Mouse (Mus musculus) cerebellum, adult 8-10 months (tissue): ENCODE data around the gene Morn5.

ENCODE experiments used
- DNase-seq: peaks from one replicate; pipeline ENCODE4 v3.0.0; 2022

Morn5 gene

DNA sequence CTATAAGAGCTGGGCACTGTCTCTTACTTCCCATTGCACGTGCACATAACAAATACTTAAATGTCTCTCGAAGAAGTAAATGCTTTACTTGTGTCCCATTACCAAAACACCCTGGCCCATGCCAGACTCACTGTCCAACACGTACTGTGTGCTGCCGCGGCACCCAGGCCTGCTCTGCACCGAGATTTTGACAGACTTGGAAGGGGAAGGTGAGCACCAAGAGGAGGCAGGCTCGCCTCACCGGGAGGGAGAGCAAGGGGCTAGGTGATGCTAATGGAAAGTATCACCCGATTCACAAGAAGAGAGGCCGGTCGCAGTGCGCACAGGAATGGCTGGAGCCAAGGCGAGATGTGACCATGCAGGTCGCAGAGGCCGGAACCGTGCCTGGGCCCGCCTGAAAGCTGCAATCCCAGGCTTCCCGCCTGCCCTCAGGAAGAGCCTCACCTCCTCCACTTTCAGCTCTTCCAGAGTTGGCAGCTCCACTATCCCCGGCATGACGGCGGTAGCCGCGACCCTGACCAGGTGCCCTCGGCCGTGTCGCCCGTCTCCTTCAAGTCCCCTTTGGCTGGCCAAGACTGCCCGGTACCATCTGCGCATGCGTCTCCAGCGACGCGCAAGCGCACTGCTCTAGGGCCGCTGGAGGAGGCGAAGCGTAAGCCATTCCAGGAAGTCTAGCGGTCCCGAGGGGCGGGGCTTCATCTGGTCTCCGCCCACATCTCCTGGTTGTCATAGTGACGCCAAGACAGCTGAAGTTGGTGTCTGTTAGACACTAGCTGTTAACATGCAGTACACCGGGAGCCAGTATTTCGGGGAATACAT is at the start of gene Morn5, which contains the start of gene Ndufa8:
Gene Morn5 (plus strand): TSS at position 711 of the 819 bp plus-strand sequence.
Gene Ndufa8 (minus strand): TSS at position 659 of the 819 bp plus-strand sequence.
- peak; percentile 98 for DNase-seq

DNA sequence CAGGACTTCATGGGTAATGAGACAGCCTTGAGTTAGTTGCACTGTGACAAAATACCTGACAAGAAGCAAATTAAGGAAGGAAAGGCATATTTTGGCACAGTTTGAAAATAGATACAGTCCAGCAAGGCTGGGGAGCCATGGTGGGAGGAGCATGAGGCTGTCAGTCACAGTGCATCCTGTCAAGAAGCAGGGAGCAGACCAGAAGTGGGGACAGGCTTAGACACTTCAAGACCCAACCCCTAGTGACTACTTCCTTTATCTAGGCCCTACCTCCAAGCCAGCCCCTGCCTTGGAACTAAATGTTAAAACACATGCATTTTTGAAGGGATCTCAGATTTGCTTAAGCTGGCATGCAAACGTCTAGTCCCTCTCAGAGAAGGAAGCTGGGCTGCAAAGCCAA is 48.9 kb upstream of the Morn5 start:
- DNase-seq = no peak

DNA sequence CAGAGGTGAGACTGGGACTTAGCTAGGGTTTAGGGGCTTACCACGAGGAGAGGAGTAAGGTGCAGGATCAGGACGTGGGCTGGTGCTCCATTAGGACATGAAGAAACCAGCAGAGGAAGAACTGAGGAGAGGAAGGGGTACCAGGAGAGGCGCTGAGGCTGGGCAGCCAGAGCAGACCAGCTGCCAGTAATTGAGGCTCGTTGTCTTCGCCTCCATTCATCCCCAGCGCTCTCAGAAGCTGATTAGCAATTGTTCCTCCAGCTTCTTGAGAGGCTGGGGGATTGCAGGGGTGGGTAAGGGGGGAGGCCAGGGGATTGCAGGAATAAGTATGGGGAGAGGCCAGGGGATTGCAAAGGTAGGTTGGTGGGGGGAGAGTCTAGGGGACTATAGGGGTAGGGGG is 47.1 kb upstream of the Morn5 start:
- no peak for DNase-seq

DNA sequence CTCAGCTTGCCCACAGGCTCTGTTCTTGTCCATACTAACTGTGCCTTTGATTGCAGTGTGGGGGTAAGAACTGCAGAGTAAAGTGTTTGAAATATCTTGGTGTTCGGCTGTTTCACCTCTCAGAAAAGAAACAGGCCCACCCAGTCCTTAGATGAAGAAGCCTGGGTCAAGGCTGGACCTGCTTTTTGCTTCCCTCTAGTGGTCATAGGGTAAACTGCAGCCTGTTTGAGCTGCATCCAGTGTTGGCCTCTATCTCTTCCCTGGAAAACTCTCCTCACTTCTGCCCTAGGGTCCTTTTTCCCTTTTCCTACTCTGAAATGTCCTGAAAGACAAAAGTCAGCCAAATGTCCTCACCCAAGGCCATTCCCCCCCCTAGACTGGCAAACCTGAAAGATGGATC is 41.2 kb upstream of the Morn5 start:
- DNase-seq = peak; percentile 42

DNA sequence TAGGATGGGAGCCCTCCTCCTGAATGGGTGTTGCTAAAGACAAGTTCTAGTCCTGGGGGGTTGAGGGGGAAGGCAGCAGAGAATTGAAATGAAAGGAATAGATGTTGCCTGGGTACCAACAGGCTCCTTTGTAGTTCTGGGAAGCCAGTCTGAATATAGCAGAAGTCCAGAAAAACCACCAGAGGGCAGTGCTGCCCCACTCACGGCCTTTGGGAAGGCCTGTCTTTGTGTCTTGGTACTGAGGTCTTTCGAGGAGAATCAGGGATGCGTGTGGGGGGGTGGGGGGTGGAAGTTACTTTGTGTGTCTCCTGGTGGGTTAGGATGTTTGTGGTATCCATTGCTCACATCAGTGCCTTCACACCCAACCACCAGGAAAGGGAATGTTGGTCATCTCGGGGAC is 39.9 kb upstream of the Morn5 start:
- DNase-seq = peak; percentile 42

DNA sequence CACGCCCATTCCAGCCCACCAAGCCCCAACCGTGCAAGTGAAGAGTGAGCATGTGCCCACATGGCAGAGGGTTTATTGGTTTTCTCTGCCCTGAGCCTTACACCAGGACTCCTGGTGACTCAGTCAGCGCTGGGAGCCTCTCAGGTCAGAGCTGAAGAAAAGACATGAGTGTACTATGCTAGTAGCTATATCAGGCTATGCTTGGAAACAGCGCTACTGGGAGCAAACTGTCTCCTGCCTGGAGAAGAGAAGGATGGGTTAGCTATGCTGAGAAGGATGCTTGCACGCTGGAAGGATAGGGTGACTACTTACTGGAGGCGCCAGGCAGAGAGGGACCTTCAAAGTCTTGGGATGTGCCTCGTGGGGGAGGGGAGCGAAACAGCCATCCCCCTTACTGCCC is 38.7 kb upstream of the Morn5 start:
- DNase-seq = no peak

DNA sequence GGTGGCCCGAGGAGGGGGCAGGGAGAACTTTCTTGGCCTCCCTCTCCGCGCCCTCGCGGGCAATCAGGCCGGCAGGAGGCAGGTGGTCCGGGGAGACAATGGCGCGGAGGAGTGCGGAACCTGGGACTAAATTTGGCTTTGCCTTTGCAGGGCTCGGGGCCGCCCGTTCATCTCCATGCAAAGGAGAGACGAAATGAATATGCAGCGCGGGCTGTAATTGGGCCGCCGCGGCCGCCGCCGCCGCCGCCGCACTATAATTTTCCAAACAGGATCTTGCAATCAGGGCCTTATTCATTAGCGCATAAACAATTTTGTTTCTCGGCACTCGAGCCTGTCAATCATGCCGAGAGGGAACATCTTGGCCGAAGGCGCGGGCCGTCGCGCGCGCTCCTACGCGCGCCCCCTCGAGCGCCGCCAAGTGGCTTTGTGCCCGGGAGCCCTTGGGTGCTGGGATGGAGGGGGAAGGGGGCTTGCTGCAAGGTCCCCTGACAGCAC is 37.9 kb upstream of the Morn5 start:
- no peak for DNase-seq

DNA sequence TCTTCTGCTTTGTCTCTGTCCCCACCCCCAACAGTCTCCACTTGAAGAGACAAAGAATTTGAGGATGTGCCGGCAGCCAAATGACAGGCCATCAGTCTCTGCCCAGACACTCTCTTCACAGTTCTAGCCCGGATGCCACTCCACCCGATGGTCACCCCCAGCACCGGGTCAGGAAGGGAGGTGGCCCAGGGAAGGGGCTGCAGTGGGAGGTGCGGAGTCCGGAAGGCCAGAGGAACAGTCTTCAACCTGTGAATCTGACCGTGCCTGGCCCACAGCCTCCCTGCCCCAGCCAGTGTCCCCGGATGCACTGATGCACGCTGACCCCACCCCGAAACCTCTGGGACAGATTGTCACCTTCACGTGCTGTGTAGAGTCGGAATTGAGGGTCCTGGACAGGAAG is 36.2 kb upstream of the Morn5 start:
- no peak for DNase-seq

DNA sequence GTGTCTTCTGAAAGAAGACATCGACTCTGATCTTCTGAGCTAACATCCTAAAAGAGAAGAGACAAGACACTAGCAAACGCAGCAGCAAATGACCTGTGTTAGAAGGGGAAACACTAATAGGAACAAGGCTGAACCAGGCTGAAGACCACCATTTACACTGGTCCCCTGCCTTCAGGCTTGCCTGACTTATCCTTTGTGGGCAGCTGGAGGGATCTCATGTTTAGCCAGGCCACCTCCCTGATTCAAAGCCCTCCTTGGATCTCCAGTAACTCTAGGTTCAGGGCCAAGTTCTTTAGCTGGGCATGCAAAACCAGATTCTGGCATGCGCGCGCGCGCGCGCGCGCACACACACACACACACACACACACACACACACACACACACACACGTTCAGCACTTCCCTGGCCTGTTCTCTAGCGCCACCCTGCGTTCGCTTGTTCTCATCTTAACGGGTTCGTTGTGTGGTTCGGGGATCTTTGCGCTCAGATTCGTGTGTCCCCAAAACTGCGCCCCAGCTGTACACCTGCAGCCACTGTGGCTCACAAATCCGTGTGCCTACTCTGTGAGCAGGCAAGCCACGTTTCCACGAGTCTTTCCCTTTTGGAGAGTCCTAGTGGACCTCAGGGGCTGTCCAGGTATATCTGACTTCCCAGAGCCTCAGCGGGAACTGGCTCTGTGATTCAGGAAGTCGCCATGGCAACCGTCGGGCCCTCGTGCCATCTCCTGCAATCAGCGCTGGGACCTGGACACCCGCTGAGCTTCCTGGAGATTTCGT is 27.7 kb upstream of the Morn5 start:
- DNase-seq = peak; percentile 41

DNA sequence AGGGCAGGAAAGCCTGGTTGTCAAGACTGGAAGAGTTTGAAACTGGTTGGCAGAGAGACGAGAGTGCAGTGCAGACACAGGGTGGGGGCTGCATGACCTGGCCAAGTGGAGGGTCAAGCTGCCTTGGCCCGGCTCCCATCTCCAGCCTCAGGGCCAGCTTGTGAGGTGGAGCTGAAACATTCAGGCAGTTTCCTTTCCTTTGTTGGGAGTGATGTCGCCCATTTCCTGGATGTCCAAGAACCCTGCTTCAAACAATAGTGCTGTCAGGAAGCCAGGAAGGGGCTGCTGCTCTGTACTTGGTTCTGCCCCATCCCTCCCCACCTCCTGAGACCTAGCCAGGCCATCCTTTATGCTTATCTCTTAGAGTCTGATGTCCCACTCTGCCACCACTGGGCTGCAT is 26.0 kb upstream of the Morn5 start:
- no peak for DNase-seq

DNA sequence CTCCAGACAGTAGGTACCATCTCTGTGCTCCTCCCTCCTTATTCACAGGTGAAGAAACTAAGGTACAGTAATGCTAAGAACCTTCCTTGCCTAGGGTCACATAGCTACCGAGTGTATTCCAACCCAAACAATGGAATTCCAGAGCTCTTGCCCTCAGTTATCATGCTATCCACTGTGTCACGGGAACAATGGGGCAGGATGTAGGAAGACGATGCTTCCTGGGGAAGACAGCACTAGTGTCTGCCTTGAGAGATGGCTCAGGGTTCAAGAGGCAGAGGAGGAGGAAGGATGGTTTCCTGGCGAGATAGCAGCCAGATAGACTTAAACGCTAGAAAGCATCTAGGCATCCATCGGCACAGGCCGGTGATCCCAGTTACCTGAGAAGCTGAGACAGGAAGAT is 16.4 kb upstream of the Morn5 start:
- DNase-seq = no peak

DNA sequence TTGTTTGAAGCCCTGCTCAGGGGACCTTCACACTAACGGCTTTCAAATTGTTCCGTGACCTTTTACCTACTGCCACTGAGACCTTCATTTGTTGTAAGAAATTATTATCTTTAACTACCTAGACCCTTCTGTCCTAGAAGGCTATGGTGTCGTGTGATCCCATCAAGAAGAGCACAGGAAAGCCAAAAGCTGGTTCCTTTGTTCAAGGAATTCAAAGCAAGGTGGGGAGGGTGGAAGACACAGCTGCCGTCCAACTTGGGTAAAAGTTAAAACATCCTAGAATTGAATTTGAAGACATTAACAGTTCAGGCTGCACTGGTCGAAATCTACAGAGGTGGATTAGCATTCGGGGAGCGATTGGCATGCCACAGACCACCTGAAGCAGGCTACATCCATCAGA is 15.3 kb upstream of the Morn5 start:
- DNase-seq = no peak

DNA sequence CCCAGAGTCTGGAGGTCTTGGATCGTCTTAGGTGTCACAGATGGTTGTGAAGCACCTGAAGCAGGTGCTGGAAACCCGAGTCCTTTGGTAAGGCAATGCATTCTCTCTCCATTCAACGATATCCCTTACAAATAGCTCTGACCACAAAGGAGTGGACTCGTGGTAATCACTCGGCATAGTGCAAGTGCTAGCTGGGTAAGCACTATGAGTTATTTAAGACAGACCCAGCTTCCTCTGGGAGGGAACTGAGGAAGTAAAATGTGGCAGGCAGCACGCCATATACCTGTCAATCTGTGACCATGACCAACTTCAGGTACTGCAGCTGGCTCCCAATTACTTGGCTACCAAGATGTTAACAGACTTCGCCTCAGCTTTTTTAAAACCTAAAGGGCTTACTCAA is 14.4 kb upstream of the Morn5 start:
- no peak for DNase-seq

DNA sequence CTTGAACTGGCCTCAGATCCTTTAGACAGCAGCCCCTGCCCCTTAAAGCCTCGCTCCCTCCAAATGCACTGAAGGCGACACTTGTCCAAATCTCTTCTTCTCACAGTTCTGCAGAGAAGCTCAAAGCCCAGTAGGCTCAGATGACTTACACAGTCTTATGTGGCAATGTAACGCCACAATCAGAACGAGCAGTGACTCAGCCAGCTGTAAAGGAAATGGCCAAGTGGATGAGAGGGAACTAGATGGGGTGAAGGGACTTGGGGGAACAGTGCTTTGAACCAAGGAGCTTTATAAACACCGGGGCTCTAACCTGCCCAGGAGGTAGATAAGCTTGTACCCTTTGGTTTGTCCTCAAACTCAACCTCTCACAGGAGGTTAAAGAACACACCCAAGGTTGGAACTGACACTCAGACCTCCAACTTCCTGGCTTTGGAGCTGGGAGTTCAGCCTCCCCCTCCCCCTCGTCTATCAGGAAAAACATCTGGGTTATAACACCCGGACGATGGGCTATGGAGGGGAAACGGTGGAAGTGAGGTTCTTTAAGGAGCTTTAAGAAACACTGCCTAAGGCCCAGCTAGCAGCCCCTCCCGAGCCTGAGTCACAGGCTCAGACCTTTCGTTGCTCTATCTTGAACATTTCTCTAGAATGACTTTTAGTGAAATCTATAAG is 13.7 kb upstream of the Morn5 start:
- DNase-seq = no peak

DNA sequence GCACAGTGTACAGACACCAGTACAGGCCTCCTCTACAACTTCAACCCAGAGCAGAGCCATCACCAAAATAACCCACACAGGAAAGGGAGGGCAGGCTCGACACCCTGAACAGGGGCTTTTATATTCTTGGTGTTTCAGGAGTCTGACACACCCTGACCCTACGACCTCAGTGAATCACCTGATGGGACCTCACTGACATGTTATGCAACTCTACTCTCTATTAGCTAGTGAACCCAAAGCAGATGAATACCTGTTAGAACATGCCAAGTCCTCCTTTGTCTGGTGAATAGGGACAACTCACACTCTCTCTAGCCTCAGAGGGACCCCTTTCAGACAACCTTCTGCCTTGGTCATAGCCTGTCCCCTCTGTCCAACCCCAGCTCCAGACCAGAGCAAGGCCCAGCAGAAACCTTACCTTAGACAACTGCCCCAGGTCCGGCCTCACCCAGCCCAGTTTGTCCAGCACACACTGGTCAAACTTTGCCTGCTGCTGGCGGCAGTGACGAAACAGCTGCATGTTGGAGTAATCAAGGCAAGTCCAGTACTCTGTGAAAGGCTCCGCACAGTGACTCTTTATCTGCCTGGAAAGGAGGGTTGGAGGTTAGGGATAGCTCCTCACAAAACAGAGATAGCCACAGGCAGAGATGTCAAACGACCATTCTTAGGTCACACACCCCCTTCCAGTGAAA is 9.8 kb upstream of the Morn5 start:
- no peak for DNase-seq

DNA sequence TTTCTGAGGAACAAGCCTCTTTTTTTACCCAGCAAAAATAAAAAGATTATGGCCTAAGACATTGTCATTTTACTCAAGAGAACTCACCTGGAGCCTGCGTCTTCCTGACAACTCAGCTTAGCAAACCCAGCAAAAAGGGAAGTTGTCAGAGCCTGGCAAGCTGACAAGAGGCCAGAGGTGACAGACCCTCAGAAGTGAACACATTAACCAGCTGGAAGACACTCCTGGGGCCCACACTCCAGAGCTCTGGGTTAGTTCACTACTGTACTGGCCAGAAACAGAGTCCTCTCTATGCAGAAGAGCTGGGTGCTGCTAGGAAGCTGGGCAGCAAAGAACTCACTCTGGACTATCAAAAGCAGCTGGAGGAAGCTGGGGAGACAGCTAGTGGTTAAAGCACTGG is 8.4 kb upstream of the Morn5 start:
- DNase-seq = no peak

DNA sequence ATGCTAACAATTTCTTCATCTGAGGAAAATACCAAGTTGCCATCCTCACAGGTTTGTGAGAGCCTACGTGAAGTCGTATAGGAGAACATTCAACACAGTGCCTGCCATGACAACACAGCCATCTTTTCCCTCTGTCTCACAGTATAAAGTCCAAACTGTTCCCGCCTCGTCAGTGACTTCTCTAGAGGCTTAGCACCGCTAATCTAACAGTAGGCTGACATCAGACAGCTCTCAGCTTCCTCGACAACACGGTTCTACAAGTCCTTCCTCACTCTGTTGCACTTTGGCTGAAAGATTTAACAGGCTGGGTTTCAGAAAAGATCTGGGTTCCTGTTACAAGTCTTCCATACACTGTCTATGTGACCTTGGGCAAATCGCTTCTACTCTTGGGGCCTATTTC is 1.1 kb upstream of the Morn5 start:
- DNase-seq = no peak

DNA sequence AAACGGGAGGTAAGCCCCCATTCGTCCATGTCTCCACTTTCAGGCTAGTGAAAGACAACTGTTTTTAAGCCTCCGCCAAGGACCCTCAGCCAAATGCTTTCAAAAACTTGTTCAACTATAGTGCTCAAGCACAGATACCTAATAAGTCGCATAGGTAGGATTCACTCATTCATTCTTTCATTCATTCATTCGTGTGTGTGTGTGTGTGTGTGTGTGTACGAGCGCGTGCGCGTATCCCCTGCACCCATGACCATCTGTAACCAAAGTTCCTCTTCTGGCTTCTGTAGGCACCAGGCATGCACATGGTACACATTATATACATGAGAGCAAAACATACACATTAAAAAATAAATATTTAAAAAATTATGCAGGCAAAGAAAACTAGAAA is 303 bp downstream of the Morn5 start:
- no peak for DNase-seq

DNA sequence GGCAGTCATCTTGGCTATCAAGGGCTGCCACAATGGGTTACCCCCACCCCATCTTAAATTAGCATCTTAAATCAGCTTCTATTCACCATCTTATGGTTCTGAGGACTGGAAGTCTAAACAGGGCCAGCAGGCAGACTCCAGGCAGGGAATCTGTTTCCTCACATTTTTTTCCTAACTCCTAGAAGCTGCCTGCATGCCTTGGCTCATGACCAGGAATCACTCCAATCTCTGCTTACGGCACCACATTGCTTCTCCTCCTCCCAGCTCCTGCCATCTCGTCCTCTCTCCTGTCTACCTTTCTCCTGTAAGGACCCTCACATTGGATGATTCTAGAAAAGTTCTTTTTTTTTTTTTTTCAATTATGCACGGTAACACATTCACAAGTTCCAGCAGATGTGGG is 4.0 kb downstream of the Morn5 start:
- no peak for DNase-seq

DNA sequence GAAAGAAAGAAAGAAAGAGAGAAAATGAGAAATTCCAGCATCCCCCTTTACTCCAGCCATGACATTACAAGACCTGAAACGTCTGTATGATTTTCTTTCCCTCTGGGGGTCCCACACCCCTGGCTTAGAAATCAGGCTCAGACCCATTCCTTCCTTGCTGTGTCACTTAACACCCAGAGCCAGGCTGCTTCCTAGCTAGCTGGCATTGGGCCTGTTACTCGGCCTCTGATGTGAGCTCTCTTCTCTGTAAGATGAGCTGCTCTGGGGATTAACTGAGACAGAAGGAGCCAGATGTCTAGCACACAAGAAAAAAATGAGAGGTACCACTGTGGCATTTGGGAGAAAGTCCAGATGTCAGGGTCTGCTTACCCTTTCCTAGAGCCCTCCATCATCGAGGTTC is 7.0 kb downstream of the Morn5 start:
- DNase-seq = no peak

DNA sequence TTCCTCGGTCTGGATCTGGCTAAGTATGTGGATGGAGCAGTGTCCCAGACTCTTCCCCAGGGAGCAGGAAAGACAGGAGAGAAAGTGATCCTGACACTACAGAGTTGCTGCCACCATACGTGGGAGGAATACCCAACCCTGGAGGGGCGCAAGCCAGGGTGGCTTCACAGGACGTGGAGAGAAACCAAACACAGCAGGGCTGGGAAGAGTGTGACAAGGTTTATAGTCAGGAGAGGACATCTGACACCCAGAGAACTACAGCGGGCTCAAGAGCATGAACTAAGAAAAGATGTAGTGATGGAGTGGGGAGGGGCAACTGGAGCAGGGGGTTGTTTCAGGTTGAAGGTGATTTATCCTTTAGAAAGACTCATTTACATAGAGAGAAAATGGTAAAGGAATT is 12.2 kb downstream of the Morn5 start:
- DNase-seq = no peak

DNA sequence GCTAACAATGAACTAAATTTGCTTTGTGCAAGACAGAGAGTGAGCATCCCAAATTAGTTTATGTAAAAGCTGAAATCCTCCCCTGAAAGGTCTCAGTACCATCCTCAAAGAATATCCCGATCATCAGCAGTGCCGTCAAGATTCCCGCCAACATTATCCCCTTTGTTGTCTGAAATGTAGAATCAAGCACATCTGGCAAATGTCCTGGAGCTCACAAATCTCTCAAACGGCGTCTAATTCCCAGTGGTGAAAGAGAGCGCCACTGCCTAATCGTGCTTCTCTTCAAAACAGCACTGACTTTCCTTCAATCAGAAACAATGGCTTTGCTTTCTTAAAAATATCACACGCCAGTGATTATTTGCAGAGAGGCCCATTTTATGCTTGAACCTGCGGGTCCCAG is 17.9 kb downstream of the Morn5 start:
- DNase-seq = no peak

DNA sequence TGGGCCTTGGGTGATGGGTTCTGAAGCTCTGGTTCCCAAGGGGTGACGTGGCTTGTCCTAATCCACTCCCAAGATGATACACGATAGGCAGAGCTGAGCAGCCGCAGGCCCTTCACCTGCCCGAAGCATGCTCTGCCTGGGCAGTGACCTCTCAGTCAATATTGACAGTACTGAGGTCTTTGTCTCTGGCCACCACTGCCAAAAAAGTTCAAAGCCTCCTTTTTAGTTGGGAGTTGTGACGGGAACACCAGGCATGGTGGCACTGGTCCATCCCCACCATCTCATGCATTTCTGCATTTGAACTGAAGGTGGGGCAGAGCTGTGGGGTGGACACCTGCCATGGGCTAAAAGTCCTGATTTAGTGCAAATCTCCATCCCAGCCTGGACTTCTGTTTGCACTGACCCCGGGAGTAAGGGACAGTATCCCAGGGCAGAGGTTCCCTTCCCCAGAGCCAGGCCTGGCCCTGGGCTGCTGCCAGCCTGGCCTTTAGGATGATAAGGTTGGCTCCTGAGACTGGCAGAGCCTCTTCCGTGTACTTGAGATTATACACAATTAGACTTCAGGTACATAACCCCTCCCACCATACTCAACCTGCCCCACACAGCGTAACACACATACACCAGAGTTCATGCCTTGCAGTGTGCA is 22.5 kb downstream of the Morn5 start:
- no peak for DNase-seq
